Mouse (Mus musculus) spleen, postnatal 36 days (tissue): Measurements from ENCODE around the gene Gpx8.

Source experiments
- DNase-seq, 2 experiments: peaks; one replicate each; pipeline ENCODE4 v3.0.0; 2022; ENCODE audit warnings: low spot score in 2 of 2, mixed read lengths in 1 of 2

The Gpx8 gene

GRCm38 (mm10) chr13:113046211-113046883 is at the start of gene Gpx8:
Gpx8 (minus strand) TSS chr13:113046410.
- DNase-seq = peak in 1 of 2 experiments; percentile 14

DNA sequence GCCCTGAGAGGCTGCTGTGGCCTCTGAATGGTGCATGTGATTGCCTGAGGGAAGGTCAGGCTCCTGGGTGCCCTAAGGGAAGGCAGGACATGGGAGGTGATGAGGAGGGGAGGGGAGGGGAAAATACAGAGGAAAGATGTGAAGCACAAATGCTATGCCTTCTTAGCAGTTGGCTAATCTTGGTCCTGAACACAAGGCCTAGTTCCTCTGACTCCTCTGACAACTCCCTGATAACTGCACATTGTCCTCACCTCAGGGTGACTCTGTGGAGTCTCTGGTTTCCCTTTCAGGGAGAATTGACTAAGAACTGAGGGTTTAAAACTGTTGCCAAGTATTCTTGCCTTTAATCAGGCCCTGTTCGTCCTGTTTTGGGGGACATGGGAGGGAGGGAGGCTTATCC is 48.4 kb upstream of the Gpx8 start:
- no peak for DNase-seq

- no peak for DNase-seq
Measured at GRCm38 (mm10) chr13:113090489-113090888, 44.3 kb upstream of the Gpx8 start.

GRCm38 (mm10) chr13:113087226-113088017 is 41.2 kb upstream of the Gpx8 start:
- DNase-seq = no peak

DNA sequence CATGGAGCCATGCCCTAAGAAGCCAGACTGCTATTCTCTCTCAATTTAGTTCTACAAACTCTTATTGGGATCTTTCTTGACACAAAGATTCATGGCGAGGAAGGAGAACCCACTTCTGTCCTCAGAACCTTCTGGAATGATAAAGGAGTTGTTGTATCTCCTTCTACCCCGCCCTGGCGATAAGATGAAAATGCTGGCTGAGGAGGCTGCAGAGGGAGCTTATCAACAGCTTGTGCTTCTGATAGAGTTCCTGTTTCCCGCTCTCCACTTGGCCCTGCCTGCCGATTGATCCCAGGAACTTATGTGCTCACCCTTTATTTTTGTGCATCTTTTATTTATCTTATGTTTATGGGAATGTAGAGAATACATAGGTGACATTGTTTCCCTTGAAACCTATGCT is 38.5 kb upstream of the Gpx8 start:
- DNase-seq = no peak

GRCm38 (mm10) chr13:113082101-113082500 is 35.9 kb upstream of the Gpx8 start:
- no peak for DNase-seq

- no peak for DNase-seq
Measured at GRCm38 (mm10) chr13:113079021-113079420, 32.8 kb upstream of the Gpx8 start.

DNA sequence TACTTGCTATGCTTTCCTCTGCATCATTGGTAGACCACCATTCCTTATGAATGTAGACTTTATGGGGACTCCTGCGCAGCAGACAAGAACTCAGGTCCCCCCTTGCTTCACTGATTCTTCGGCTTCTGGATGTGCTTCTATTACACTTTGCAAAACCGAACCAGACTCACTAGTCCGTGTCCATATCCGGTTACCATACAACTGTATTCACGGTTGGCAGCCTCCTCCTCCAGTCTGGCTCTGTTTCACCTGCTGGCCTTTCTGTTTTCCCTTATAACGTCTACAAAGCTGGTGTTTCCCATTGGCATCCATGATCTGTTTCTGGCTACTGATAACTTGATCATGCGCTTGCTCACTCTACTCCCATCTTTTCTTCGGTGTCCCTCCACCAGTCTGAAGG is 18.3 kb upstream of the Gpx8 start:
- DNase-seq = no peak

- no peak for DNase-seq
Measured at GRCm38 (mm10) chr13:113061746-113062145, 15.5 kb upstream of the Gpx8 start.

GRCm38 (mm10) chr13:113055826-113056225 is 9.6 kb upstream of the Gpx8 start:
- no peak for DNase-seq

- DNase-seq = no peak
Measured at GRCm38 (mm10) chr13:113054230-113054629, 8.0 kb upstream of the Gpx8 start.

- DNase-seq = no peak
Measured at GRCm38 (mm10) chr13:113047647-113048046, 1.4 kb upstream of the Gpx8 start.

DNA sequence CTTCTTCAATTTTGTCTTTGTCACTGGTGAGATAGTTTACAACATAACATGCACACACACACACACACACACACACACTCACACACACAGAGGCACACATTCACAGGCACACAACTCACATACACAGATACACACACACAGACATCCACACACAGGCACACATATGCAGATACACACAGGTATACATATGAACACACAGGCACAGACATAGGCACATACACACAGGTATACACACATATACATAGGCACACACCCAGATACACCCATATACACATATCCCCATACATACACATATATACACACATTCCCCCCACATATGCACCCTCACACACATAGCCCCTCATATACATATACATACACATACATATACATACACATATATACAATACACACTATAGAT is 808 bp upstream of the Gpx8 start:
- DNase-seq = no peak

DNA sequence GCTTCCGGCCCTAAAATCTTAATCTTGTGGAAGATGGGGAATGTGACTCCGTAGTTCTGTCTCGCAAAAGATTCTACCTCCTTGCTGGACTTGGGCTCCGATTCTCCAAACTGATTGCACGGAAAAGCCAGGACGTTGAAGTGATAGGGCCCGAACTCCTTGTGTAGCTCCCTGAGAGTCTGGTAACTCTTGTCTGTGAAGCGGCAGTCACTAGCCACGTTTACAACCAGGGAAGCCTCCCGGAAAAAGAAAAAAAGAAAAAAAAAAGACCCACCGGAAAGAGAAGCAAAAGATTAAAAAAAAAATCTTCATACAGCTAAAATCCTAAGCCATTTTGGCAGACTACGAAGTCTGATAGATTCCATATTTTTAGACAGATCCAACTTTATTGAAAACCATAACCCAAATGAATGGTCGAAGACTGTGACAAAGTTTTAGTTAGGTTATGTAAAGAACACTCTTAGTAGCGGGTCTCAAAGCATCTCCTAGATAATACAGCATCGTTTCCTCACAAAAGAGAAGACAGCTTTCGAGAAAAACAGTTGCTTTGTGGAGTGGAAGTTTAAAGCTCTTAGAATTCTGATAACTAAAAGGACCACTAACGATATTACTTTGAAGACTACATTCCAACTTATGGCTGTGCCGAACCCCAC is 626 bp downstream of the Gpx8 start:
- no peak for DNase-seq

- no peak for DNase-seq
Measured at GRCm38 (mm10) chr13:113044876-113045275, 1.3 kb downstream of the Gpx8 start.

DNA sequence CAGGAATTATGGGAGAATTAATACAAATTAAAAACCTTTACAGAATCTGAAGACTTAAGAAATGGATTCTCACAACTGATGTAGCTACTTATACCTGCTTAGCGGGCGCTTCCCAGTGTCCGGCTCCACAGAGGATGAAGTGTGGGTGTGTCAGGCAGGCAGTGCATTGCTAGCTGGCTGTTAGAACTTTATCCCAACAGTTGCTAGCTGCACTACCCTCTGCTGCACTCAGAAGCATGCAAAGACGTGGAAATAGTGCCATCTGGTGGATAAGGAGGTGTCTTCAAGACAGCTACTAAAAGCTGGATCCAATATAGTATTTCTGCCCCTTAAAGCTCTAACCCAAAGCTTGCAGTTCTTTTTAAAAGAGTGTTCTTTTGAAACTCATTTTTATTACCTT is 10.4 kb downstream of the Gpx8 start:
- peak; percentile 61 to 65 for DNase-seq

DNA sequence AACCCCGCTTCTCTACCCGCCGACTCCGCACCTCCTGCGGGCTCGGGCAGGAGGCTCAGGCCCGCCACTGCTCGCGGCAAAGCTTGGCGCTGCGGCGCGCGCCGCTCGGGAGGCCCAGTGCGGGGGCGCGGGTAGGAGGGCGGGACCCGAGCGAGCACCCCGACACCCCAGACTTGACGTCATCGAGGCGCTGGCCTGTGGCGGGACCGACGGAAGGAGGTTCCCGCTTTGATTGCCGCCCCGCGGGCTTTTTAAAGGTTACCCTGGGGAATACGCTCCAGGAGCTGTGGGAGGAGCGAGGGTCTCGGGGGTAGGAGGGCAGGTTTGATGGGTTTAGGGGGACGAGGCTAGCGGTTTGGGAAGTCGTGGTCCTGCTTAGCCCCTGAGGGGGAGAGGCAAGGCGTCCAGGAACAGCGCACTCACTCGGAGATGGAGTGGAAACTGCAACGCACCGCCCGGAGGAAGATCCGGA is 11.2 kb downstream of the Gpx8 start, which contains the start of gene Cdc20b:
Gene Cdc20b (plus strand): TSS at position 162 of the 472 bp plus-strand sequence.
- DNase-seq = peak; percentile 54 to 57

DNA sequence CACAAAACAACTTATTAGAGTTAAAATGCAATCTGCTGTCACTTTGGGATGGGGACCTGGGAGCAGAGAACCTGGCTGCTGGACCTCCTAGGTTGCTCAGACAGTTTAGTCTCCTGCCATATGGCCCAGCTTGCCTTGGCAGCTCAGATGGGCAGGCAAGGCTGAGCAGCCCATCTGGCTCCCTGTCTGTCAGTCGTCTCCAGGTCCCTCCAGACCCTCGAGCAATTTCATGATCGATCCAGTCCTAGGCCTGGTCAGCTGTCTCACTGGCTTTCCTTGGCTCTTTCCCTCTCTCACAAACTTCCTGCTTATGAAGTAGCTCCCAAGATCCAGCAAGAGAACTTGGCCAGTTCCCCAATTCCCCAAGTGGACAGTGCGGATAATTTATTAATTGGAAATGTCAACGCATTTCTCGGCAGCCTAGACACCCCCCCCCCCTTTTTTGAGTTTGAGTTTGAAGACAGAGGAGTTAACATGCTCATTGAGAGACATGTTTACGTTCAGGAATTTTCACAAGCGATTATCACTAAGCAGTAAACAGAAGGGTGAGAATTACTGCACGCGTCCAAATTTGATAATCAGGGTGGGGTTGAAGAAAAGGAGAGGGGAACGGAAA is 11.8 kb downstream of the Gpx8 start:
- DNase-seq = no peak

DNA sequence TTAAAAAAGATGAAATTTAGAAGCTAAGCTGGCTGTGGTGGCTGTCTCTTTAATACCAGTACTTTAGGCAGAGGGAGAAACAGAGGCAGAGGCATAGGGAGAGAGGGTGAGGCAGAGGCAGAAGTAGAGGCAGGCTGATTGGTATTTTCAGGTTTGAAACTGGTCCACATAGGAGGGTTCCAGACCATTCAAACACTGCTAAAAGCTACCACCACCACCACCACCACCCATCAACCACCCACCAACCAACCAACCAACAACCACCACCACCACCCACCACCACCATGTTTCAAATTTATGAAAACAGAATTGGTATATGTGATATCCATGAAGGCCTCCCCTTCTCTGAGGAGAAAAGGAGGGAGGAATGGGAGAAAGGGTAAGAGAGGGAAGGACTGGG is 13.4 kb downstream of the Gpx8 start:
- DNase-seq = no peak

- no peak for DNase-seq
Measured at GRCm38 (mm10) chr13:113031792-113032571, 14.2 kb downstream of the Gpx8 start.

DNA sequence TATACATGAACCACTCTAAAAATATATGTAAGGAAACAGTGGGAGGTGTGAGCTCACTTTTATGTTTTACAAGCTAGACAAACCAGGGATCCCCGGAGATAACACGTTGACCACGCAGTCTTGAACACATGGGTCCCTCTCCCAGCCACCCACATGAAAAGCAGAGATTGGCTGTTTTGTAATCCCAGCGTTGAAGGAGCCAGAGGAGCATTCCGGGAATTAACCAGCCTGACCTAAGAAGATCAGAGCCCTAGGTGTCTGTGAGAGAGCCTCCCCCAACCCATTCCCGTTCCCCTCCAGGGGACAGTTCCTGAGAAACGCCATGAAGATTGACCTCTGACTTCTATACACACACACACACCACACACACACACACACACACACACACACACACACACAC is 14.9 kb downstream of the Gpx8 start:
- no peak for DNase-seq
